Mouse (Mus musculus) ovary, postnatal 14 days (tissue): Measurements from ENCODE around the gene Spata21.

ENCODE experiments used
- DNase-seq: peaks from one replicate; pipeline ENCODE4 v3.0.0; 2022; ENCODE audit warnings: low spot score

Spata21 gene

DNA sequence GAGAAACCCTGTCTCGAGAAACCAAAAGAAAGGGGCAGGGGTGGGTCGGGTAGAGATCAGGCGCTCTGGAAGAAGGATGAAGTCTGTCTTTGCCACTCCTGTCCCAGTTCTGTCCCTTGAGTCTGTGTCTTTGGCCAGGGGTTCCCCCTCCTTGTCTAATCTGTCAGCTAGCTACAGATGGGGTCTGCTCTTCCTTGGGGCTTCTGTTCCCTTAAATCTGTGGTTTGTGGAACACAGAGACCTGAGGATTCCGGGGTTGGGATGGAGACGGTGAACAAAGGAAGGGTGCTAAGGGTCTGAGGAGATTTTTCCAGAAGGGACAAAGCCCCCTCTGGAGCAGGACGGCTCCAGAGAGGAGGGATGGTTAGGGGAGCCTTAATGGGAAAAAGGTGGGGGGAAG, at the start of gene Spata21:
Gene Spata21 (plus strand): TSS at position 301 of the 400 bp plus-strand sequence.
- no peak for DNase-seq

DNA sequence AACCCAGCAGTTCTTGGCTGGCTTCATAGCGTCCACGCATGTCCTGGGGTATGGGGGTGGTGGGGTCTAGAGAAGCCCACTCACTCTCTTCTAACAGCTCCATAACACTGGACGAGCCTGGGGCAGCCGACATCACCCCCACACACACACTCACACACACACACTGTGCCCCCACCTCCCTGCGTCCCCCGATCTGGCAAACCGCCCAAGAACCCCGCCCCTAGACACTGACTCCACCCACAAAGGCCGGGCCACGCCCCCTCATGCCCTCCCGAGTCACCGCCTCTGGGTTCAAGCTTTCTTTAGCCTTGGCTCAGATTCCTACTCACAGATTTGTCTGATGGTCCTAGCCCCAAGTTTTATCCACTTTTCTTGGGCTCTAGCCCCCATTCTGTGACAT, 47.0 kb upstream of the Spata21 start:
- DNase-seq = no peak

DNA sequence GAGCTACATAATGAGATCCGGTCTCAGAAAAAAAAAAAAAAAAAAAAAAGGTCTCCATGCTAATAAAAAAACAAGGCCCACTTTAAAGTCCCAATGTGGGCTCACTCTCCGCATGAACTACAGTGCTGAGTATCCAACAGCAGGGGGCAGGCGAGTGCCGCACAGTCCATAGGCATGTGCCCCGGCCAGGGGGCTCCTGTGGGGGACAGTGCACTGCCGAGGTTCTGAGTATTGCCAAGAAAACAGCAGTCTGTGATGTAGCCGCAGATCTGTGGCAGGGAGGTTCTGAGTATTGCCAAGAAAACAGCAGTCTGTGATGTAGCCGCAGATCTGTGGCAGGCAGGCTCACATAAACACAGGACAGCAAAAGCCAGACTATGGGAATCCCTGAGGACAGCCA, 43.3 kb upstream of the Spata21 start:
- DNase-seq = peak; percentile 64

GRCm38 (mm10) chr4:141048810-141049475, 39.2 kb upstream of the Spata21 start:
- no peak for DNase-seq

GRCm38 (mm10) chr4:141049476-141049835, 38.7 kb upstream of the Spata21 start:
- no peak for DNase-seq

- no peak for DNase-seq
These were observed 35.7 kb upstream of the Spata21 start for GRCm38 (mm10) chr4:141052442-141052841.

DNA sequence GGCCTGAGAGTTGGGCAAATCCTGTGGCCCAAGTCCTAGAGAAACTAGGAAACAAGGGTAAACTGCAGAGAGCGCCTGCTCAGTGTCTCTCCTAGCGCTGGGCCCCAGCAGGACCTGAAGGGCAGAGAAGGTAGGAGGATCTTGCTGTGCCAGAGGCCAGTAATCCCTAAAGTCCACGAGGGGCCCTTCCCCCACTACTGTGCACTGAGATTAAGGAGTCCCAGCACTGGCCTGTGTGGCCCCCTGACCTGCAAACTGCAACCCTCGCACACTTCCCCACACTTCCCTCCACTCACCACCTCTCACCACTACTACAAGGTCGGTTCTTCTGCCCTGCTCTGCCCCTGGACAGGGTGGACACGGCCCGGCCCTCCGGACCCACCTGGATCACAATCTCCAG, 35.0 kb upstream of the Spata21 start:
- DNase-seq = no peak

DNA sequence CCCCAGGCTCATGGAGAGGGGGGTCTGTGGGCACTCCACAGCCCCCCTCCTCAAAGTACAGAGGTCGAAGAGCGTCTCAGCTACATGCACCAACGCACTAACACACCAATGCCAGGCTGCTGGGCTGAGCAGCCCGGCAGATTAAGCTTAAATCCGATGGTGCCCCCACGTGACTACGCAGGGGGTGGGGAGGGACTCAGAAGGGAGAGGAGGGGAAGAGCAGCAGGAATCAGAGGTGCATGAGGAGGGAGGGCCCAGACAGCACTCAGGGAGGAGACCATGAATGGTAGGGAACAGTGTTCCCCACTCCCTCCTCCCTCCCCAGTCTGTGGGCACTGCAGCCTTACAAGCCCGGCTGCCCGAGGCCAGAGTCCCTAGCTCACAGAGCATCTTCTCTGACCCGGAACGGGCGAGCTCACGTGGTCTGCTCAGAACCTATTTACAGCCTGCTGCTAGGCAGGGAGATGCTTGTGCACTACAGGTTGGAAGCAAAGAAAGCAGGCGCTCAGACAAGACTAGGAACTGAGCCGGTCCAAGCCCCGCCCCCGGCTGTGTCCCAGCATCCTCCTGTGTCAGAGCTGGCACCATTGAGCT, 34.5 kb upstream of the Spata21 start:
- DNase-seq = no peak

GRCm38 (mm10) chr4:141056970-141057369, 31.2 kb upstream of the Spata21 start:
- no peak for DNase-seq

GRCm38 (mm10) chr4:141058835-141059234, 29.3 kb upstream of the Spata21 start:
- no peak for DNase-seq

DNA sequence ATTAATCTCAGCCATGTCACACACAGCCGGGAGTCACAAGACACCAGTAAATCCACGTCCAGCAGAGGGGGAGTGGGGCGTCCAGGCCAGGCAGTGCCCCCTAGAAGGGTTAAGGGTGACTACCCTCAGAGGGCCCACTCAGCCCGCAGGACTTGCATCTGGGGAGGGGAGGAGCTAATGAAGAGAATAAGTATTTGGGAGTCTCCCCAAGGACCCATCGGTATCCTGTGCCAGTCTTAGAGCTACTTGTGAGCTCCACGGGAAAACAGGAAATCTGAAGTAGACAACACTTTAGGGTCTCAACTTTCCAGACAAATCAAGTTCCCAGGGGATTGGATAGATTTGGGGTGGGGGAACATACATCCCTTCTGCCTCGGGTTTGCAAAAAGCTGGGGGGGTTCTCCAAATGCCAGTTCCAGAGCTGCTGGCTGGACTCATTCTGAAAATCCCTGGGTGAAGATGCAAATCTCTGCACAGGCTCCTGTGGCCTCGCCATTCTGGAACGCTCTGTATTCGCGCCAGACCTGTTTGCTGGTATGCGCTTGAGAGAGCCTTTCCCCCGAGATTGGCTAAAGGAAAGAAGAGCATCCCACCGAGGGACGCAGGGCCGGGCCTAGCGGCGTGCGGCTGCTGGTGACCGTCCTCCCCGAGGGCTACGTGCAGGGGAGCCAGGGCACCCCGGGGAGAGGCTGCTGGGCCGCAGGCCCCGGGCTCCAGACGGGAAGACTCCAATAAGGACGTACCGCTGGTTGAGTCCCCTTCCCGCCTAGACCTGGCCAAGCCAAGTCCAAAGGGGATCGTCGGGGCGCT, 28.3 kb upstream of the Spata21 start:
- DNase-seq = no peak

- peak; percentile 100 for DNase-seq
These were observed 27.5 kb upstream of the Spata21 start, which contains the start of gene Crocc for GRCm38 (mm10) chr4:141060426-141061301. Crocc (minus strand) TSS chr4:141060550.

DNA sequence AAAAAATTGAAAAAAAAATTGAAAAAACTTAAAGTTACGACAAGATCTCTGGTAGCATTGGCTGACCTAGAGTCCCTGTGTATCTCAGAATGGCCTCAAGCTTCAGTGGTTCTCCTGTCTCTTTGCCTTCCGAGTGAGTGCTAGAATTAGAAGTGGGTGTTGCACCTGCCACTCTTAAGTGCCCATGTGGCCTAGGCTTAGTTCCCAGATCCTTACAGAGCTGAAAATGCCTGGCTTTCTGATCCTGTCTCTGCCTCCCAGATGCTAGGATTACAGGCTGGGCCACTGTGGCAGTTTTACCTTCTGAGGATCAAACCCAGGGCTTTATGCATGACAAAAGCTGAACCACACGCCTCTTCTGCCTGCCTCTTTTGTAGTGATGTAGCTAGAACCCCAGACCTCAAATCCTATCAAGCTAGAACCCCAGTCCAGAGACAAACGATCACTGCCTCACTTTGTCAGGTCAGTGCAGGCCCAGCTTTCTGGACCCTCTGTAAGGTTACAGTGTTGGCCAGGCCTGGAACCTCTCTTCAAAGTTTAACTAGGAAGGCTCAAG, 24.0 kb upstream of the Spata21 start:
- no peak for DNase-seq

GRCm38 (mm10) chr4:141065123-141065522, 23.0 kb upstream of the Spata21 start:
- DNase-seq = peak; percentile 75

- no peak for DNase-seq
These were observed 21.2 kb upstream of the Spata21 start for GRCm38 (mm10) chr4:141066709-141067515.

- DNase-seq = no peak
These were observed 20.6 kb upstream of the Spata21 start for GRCm38 (mm10) chr4:141067516-141068046.

DNA sequence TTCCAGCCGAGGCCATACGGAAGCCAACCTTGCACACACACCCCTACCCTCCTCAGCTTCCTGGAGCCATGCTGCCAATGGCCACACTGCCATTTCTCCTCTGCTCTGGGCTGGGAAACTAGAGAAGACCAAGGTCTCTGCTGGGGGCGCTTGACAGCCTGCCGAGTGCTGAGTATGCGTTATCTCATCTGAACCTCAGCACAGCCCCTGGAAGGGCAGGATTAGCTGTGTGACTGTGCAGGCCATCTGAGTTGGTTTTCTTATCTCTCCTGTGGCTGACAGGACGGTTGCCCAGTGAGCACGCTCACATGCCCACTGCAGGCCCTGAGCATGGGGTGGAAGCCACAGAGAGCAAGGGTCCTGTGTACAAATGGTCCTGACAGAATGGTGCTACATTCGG, 19.5 kb upstream of the Spata21 start:
- DNase-seq = no peak

DNA sequence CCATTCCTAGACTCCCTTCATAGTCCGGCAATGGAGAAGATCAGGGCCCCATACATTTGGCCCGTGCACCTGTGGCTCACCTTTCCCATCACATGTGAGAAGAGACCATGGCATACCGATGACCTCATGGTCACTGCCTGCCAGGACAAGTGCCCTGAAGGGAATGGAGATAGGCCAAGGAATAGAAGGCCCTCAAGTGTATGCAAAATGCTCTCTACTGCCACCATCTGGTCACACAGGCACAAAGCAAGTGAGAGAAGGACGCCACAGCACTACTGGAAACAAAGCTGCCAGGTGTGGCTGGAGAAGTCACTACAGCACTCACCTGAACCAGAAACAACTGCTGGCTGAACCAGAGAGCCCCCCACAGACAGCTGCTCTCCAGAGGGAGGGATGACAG, 18.4 kb upstream of the Spata21 start:
- DNase-seq = peak; percentile 48

GRCm38 (mm10) chr4:141072502-141072901, 15.6 kb upstream of the Spata21 start:
- DNase-seq = no peak

DNA sequence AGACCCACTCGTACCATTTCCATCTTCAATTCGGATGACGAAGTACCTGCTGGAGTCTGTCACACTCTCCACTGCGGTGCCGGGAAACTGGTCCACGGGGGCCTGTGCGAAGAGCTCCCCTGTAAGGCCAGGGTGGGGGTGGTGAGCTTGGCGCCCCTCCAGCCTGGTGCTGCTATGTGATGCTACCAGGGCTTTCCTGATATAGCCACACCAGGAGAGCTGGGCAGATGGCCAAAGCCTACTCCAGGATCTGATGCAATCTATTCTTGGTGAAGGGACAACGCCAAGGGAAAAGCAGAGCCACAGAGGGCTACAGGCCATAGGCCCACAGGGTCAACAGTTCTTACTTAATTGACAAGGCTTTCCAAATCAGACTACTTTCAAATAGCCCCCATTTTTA, 14.5 kb upstream of the Spata21 start:
- DNase-seq = no peak

GRCm38 (mm10) chr4:141074109-141074508, 14.0 kb upstream of the Spata21 start:
- DNase-seq = no peak
